Mouse (Mus musculus) liver, adult 10 weeks (tissue): ENCODE data around the gene Atp12a. TPM values are rescaled to one million over a fixed set of nuclear protein-coding genes. Genes with fewer than 3 reads are reported as not detected.

Experiments
- polyA plus RNA-seq: library from polyadenylated mRNA; stranded (reverse); fragments of 350-450 nt; fragmentation: Illumina TruSeq; extraction: RNeasy Lipid Tissue Mini Kit (QIAGEN cat#74804); gene quantifications from one replicate; pipeline ENCODE4 v1.2.3, GENCODE M21; 2014; ENCODE audit warnings: low read depth, low replicate concordance

The Atp12a gene
- polyA plus RNA-seq: not detected

GRCm38 (mm10) chr14:56364711-56365237 lies at the start of gene Atp12a:
Gene Atp12a (plus strand): TSS chr14:56365068.

GRCm38 (mm10) chr14:56402311-56403071 lies 37.6 kb downstream of the Atp12a start, which contains the start of gene Rnf17:
Gene Rnf17 (plus strand): TSS chr14:56402581.

Other genes with a start within 250 kb of the Atp12a start
- not detected for gene Gzme, start 244.4 kb upstream of the Atp12a start, polyA plus RNA-seq
- not detected for gene Gzmd, start 232.5 kb upstream of the Atp12a start, polyA plus RNA-seq
- not detected for gene Gzmg, start 205.5 kb upstream of the Atp12a start, polyA plus RNA-seq
- gene Gzmn, start 190.5 kb upstream of the Atp12a start, polyA plus RNA-seq: not detected
- not detected for gene Gzmf, start 153.7 kb upstream of the Atp12a start, polyA plus RNA-seq
- not detected for gene Gzmc, start 130.4 kb upstream of the Atp12a start, polyA plus RNA-seq
- 1.1 TPM for gene Gzmb, start 102.8 kb upstream of the Atp12a start, polyA plus RNA-seq
- 0.45 TPM for gene Rnf17, start 37.5 kb downstream of the Atp12a start, polyA plus RNA-seq
- 5.2 TPM for gene Cenpj, start 210.4 kb downstream of the Atp12a start, polyA plus RNA-seq
- gene Parp4, start 210.6 kb downstream of the Atp12a start, polyA plus RNA-seq: 14.2 TPM